Mouse (Mus musculus) gastrocnemius, adult 18-20 months (tissue): ENCODE data around the gene Med23. TPM values are rescaled to one million over a fixed set of nuclear protein-coding genes. Genes with fewer than 3 reads are reported as not detected.

ENCODE experiments used
- DNase-seq: peaks from one replicate; pipeline ENCODE4 v3.0.0; 2021; ENCODE audit warnings: low spot score
- total RNA-seq, 2 experiments: library from RNA; stranded (reverse); gene quantifications; 2 replicates each; pipeline ENCODE4 v1.2.3; 2021

The Med23 gene
- total RNA-seq, 2 experiments from 2014 or later, result 7.1 to 9.4 TPM

DNA sequence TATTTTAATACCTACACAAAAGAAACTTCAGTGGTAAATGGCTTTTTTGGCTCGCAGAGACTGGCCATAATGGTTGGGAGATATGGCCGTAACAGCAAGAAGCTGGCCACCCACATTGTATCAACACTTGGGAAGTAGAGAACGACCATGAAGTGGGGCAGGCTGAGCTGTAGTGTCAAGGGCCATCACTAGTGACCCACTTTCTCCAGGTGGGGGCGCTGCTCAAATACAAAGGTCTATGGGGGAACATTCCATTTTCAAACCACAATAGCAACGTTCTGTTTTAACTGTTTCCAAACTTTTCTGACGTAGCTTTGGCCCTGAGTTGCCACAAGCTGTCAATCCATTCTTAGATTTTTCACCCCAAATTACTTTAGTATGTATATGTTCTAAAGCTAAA lies 5.4 kb upstream of the Med23 start:
- DNase-seq, result no peak

DNA sequence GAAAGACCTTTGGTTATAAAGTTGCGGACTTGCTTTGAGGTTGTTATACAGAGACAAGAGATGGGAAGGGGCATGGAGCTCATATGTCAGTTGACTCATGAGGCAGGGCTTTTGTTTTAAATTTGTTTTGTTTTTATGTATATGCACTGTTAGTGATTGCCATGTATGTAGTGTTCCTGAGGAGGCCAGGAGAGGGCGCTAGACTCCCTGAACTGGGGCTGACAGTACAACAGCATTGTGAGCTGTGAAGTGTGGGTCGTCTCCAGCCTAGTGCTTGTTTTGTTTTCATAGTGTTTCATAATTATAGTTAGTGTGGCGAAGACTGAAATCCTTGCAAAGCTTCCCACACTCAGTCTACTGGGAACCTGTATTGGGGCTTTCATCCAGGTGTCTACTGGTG lies 3.8 kb downstream of the Med23 start:
- no peak for DNase-seq

DNA sequence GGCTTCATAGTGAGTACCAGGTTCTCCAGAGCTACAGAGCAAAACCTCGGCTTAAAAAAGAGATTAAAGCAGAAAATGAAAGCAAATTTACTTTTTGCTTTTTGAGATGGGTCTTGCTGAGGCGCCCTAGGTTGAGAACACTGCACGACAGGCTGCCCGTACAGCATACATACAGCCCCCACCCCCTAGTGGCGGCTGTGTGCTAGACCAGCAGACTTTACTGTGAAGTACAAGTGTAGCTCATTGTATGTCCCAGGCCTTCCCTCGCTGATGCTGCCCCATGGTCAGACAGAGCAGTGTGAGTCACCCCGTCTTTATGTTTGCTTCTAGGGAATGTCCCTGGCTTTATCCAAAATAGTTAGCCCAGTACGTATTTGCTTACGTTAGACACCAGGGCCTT lies 16.2 kb downstream of the Med23 start:
- no peak for DNase-seq

DNA sequence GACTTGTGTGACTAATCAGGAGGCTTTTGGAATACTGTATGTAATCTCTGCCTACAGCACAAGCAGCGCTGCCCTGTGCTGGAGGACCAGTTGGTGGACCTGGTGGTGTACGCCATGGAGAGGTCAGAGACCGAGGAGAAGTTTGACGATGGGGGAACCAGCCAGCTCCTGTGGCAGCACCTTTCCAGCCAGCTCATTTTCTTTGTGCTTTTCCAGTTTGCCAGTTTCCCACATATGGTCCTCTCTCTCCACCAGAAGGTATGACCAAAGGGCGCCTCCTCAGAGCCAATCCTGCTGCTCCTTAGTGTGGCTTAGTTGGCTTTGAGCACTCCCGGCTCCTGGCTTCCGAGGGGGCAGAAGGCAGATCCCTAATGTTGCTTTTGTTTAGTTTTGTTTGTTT lies 18.6 kb downstream of the Med23 start:
- no peak for DNase-seq

DNA sequence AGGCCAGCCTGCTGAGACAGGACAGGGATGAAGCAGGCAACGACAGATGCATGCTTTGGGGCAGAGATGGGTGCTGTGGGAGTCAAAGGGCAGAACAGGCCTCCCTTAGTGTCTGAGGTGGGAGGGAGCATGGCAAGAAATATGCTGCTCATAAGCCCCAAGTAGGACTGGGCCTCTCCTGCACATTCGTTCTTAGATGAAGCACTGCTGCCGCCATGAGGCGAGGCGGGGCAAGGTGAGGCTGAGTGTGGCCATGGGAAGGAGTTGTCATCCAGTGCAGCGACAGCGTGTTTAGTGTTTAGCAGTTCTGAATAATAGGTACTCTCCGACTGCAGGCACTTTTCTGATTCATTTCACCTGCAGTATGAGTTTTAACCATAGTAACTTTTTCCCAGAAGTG lies 26.1 kb downstream of the Med23 start:
- DNase-seq, result no peak

DNA sequence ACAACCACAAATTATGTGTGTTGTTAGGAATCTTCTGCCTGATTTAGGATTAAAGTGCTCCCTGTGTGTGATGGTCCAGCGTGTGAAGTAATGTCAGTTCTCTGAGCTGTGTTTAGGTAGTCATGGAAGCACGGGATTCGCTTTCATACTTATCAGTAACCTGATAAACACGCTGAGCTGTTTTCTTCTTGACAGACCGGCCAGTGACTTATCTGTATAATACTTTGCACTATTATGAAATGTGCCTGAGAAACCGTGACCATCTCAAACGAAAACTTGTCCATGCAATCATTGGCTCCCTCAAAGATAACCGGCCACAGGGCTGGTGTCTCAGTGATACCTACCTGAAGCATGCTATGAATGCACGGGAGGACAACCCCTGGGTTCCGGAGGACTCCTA lies 35.8 kb downstream of the Med23 start:
- DNase-seq, result no peak

DNA sequence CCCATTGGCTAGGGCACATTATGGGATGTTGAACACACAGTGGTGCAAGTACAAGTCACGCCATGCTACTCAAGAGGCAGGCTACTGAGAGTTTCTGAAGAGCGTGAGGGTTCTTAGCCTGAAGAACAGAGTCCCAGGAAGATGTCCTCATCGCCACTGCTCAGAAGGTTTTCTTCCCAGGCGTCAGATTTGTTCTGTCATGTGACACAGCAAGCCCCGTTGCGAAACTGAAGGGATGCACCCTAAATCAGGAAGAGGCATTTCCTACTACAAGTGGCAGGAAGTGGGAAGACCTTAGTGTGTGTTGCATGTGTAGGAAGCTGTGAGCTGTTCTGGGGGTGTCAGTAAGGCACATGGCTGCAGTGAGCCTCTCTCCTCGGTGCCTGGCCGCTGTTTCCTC lies 41.4 kb downstream of the Med23 start:
- DNase-seq, result no peak

DNA sequence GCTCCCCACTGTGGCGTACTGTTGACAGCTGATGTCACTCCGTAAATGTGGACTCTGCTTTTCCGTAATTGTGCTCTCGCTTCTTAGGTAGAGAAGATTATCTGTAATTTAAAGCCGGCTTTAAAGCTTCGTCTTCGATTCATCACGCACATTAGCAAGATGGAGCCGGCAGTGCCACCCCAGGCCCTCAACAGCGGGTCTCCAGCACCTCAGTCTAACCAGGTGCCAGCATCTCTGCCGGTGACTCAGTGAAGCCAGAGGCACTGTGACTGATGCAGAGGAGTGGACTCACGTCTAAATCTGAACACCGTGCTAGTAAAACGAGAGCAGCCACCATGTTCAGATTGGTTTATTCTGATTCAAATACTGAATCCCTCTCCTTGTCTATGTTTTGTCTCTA lies 42.8 kb downstream of the Med23 start:
- no peak for DNase-seq

DNA sequence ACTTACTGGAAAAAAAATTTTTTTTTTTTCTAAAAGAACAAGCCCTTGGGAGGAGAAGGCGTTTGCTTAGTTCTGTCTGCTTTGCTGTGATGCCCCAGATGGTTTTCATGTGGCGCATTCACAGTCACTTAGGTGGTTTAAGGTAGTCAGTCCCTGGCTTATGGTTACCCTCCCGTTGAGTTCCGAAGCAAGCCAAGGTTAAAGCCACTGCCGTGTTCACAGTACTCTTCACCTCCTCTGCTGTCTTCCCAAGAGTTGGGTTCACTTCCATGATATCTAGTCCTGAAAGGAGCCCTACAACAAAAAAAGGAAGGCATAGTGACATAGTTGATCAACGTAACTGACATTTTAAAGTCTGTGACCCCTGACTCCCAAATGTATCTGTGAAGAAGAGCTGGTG lies 45.7 kb downstream of the Med23 start:
- no peak for DNase-seq

DNA sequence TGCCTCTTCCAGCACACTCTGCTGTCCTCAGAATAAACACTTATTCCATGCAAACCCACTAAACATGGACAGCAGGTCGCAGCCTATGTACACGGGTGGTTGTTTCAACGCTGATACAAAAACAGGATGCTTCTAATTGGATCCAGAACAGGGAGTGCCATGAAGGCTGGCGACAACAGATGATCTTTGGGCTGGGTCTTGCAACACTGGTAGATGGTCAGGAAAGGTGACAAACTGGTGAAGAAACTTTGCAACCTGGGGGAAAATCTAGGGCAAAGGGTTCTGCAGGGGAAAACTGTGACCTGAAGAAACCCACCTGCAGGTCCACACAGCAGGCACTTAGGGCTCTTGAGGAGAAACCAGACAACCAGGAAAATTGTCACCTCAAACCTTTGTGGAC lies 53.2 kb downstream of the Med23 start:
- no peak for DNase-seq

DNA sequence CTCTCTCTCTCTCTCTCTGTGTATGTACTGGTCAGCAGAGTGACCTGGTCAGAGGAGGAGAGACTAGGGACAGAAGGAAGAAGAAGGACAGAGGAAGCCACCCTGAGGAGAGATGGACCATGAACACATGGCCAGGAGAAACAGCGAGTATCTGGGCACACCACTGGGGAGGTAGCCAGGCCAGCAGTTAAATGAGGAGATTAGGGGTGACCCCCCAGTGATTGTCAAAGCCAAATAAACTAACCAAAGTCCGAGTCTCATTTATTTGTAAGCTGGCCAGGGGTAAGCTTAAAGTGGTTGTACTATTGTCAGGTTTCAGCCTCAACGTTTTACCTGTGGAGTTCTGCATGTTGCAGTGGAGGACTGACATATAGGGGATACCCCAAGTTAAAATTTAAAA lies 54.5 kb downstream of the Med23 start:
- DNase-seq, result no peak

DNA sequence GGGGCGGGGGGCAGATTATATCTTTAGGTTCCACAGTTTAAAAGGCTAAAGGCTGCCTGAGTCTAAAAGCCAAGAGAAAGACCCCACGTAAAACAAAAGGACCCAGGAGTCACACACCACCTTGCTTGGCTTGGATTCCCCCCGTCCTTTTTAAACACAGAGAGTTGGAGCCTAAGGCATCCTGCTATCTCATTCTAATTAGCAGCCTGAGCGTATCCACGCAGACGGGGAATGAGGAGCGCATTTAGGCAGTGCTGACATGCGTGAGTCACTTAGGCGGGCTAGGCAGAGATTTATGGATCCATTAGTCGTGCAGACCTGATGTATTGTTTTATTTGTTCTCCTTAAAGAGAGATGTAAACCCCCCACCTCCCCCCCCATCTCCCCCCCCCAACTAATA lies 56.6 kb downstream of the Med23 start:
- no peak for DNase-seq

DNA sequence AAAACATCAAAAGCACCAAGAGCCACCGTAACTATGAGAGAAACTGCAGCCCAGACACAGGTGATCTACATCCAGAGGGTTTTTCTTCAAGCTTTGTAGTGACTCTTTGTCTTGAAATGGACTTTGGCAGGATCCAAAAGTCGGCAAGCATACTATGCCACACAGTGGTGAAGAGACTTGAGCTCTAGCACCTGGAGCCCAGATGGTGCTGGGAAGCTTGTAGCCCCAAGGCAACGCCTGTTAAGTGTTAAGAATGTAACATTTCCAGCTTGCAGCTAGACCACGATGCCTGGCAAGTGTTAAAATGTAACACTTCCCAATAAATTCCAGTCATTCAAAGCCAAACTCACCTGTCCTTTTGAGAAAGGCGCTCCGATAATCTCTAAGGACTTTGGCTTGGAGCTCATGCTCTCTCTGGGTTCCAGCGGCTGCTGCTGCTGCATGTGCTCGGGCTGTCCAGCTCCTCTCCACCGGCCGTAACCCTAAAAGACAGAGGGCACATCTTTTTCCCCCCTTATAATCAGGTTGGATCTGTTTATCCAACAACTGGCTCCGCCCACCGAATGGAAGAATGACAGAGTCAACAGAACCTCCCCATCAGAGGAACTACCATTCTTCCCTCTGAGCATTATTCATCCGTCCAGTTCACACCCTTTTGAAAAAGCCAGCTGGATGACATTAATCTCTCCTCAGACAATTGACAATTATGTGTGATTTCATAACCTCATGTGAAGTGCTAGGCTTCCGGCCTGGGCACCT lies 57.4 kb downstream of the Med23 start, which contains the start of gene Arg1:
Gene Arg1, minus strand, starts transcription at position 523 of the 759 bp plus-strand sequence.
- no peak for DNase-seq

DNA sequence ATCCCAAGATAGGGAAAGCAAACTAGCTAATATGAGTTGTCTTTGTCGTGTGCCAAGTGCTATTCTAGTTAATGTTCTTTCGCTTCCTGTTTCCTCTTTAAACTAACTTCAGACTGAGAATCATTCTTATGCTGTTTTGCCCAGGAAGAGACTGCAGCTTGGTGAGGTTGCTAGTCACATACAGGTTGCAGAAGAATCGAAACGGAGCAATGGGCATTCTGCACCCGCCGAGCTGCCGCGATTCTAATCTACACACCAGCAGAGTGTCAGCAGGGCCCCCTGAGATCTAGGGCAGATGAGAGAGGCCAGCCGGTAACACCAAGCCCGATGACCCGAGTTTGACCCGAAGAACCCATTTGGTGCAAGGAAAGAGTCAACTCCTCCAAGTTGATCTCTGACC lies 58.3 kb downstream of the Med23 start:
- DNase-seq, result no peak

DNA sequence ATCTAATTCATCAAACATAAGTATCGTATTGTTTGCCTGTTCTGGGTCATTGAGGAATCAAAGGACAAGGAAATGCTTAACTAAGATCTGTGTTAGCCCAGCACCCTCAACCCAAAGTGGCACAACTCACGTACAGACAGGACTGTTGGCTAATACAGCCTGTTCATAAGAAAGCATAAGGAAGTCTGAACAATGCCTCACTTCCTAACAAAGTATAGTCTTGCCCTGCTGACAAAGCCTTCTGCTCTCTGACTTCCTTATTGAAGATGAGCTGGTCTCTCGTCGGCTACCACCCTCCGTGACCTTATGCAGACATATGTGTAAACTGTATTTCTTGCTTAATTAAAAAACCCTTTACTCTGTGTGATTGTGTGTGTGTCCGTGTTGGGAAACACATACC lies 60.4 kb downstream of the Med23 start:
- DNase-seq, result no peak

DNA sequence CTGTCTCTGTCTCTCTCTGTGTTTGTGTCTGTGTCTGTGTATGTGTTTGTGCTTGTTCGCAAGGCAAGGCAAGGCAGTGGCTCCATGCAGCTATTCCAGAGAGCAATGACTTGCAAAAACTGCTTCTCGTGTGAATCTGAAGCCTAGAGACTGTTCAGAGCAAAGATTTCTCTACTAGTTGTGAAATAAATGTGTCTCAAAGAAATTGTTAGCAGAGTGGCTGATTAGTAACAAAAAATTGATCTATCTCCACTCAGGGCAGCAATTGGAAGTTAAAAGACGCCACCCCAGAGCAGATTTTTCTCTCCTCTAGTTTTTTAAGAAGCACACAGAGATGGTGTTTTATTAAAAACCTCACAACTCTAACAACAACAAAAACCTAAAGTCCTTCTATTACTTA lies 78.1 kb downstream of the Med23 start:
- DNase-seq, result no peak

DNA sequence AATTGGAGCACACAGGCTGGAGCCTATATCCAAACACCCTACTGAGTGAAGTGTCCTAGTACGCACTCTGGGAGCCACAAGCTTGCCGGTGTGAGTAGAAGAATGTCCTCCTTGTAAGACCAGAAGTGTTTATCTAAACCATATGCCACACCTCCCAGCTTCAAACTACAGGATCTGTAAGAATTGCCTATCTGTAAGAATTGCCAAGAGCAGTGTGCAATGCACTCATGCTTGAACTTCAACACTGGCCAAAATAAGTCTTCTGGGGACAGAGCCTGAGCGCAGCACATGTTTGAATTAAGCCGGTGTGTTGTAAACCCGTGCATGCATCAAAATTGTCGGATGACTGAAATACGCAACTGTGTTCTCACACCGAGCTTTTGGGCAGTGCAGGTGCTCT lies 78.5 kb downstream of the Med23 start:
- DNase-seq, result no peak

DNA sequence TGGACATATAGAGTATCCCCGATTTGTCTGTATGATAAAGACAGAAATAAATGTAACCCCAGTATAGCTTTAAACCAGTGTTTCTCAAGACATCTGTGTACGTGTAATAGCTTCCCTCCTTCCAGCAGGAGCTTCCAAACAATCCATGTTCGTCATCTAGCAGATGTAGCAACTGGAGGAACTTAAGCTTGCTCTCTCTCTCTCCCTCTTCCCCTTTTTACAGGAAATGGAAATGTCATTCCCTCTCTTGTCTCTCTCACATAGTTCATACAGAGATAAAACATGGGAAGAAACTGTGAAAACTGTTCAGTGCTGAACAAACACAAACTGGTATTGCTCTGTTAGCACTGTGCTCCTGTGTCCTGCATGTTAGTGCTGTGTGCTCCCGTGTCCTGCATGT lies 80.4 kb downstream of the Med23 start:
- DNase-seq, result no peak

DNA sequence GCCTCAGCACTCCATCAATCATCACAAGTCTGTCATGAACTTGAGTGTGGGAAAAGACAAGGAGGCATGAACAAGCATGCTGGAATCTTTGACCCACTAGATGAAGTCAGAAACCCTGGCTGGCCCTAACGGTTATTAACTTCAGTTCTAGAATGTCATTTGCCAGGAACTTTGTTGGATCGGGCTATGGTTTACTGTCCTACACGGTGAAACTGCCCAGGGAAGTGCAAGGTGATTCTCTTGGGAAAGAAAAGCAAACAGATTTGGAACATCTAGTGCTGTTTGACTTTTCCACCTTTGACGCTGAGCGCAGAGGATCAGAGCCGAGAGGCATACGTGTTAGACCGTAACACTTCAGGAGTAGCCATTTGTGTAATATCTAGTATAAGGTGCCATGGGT lies 81.8 kb downstream of the Med23 start:
- DNase-seq, result no peak

DNA sequence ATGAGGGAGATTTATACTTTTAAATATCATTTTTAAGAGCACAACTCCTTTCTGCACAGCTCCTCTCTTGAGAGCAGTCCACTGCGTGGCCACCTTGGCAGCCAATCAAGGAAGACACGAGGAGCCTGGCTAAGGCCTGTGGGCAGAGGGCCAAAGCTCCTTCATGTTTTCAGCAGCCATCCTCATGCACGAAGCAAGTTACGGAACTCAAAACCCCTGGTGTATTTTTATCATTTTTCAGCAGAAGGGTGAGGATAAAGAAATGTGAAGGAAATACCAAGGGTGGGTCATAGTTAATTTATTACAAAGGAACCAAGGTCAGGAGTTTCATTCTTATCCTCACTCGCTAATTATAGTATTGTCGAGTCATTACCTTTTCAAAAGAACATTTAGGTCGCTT lies 82.8 kb downstream of the Med23 start:
- no peak for DNase-seq

DNA sequence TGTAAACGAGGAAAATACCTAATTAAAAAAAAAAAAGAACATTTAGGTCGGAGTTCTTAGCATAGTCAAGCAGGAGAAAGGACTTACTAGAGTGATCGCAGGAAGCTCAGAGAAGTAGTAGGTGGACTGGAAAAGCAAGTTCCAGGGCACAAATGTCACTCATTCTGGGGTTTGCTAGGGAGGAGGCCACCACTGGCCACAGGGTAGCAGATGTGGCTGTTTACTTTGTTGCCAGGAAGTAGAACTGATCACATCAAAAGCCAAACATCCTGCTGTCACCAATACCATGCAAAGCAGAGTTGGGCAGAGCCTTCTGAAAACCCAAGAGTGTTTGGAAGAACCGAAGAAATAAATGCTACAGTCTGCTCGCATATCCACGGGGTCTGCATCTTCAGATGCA lies 84.1 kb downstream of the Med23 start:
- DNase-seq, result no peak

DNA sequence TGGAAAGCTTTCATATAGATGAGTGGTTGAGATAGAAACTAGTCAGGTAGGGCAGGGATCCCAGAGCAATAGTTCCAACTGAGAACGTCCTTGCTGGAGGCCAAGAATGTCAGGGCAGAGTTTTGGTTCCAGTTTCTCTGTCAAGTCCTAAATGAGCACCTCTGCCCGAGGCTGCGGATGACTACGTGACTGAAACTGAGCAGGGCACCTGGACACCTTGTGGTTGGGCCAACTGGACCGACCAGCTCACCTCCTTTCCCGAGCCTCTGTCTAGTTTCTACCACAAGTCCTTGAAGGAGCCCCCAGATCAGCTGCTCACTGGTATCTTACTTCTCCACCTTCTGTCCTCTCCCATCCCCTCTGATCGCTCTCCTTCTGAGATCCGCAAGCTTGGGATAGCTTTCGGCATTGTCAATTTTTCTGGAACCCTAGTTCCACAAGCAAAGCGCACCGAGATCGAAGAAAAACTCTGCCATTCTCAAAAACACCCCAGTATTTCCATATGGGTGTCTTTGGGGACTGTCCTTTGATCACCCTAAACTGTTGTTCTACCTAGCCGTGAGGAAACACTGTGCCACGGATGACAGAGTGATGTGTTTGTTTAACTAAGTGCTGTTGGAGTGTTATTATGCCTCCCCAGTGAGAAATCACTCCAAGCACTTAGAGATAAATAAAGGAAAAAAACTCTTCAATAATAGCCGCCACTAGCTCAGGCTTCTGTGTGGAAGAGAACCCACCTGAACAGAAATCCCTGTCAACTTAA lies 88.7 kb downstream of the Med23 start:
- no peak for DNase-seq
